Mouse (Mus musculus) limb, embryonic 13.5 days (tissue): Measurements from ENCODE around the gene Hoga1. TPM values are rescaled to one million over a fixed set of nuclear protein-coding genes. Genes with fewer than 3 reads are reported as not detected.

ENCODE experiments used
- ATAC-seq: fragments of 200-750 bp; cut with Nextera tagmentation; 2 replicates; pipeline ENCODE4 v1.8.0; 2017; ENCODE audit warnings: low read depth, moderate number of reproducible peaks, moderate TSS enrichment; ENCODE audit not compliant: low FRiP score
- H3K27ac ChIP-seq: fragments of 300-500 bp; sonication (generic); 2 replicates; pipeline ENCODE4 v1.5.1; 2015; ENCODE audit warnings: inconsistent platforms, mild to moderate bottlenecking, moderate library complexity
- H3K27me3 ChIP-seq: fragments of 300-500 bp; sonication (generic); 2 replicates; pipeline ENCODE4 v1.6.1; 2015; ENCODE audit warnings: mild to moderate bottlenecking, inconsistent platforms
- H3K36me3 ChIP-seq: fragments of 300-500 bp; sonication (generic); 2 replicates; pipeline ENCODE4 v1.6.1; 2015; ENCODE audit warnings: inconsistent platforms, mild to moderate bottlenecking, moderate library complexity
- H3K4me1 ChIP-seq: fragments of 300-500 bp; sonication (generic); 2 replicates; pipeline ENCODE4 v1.6.1; 2015; ENCODE audit warnings: inconsistent platforms
- H3K4me2 ChIP-seq: fragments of 300-500 bp; sonication (generic); replicated peaks from 2 replicates; pipeline ENCODE4 v1.6.1; 2015; ENCODE audit warnings: inconsistent platforms, mild to moderate bottlenecking, moderate library complexity
- H3K4me3 ChIP-seq: fragments of 300-500 bp; sonication (generic); 2 replicates; pipeline ENCODE4 v1.5.1; 2015; ENCODE audit warnings: moderate library complexity, mild to moderate bottlenecking, inconsistent platforms
- H3K9ac ChIP-seq: fragments of 300-500 bp; sonication (generic); 2 replicates; pipeline ENCODE4 v1.6.1; 2015; ENCODE audit warnings: mild to moderate bottlenecking, inconsistent platforms
- H3K9me3 ChIP-seq: fragments of 300-500 bp; sonication (generic); 2 replicates; pipeline ENCODE4 v1.6.1; 2016; ENCODE audit warnings: inconsistent platforms
- WGBS: fragments of 180-500 bp; shearing (Covaris S2); methylation state at CpG from one replicate; pipeline ENCODE4 v1.1.7; 2015; 5-methylcytosine and 5-hydroxymethylcytosine counted together
- polyA plus RNA-seq: library from polyadenylated mRNA; unstranded; fragments of >200 nt; fragmentation: Nextera tagmentation; extraction: Ambion mirVana; gene quantifications from 2 replicates; pipeline ENCODE4 v1.2.1, GENCODE M21; 2015

Gene Hoga1
- 1.6 and 1.7 TPM in 2 replicates for polyA plus RNA-seq

DNA sequence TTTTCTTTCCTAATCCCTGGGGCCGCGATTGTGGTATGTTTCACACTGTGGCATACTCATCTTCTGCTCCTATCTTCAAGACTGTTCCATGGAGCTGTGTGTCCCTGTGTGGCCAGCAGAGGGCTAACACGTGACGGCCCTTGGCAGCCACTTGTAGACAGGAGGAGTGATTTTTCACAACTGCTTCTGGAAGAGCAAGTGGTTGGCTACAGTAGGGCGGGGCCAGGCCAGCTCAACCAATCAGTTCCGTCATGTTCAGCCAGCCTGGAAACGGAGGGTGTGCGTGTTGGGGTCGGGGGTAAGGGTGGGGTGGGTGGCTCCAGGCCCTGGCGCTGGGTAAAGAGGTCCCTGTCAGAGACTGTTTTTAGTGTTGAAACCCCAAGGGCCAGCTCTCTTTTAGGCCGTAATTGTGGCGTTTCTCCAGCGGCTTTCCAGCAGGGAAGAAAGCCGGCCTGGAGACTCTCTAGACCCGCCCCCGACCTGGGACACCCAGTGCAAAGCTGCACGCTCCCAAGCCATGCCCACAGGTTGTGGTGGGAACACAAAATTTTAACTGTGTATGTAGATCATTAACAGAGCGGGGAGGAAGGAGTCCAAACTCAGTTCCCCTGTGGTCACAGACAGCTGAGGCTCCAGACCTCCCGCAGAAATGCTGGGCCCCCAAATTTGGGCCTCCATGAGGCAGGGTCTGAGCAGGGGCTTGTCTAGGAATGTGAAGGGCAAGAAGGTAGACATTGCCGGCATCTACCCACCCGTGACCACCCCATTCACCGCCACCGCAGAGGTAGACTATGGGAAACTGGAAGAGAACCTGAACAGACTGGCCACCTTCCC is at the start of gene Hoga1:
Gene Hoga1, plus strand, starts transcription at position 342 of the 834 bp plus-strand sequence.
- H3K27ac ChIP-seq: no peak within 1 kb of the TSS
- ATAC-seq: peak; percentile 90
- 22% methylated on average over 23 of the region's 23 CpGs for WGBS
- H3K4me1 ChIP-seq: peaks cover 10% of the 10 kb centered on the region
- H3K9me3 ChIP-seq: no peaks in the 10 kb centered on the region; the same call in 1 of the 2 replicates
- no peaks in the 10 kb centered on the region for H3K36me3 ChIP-seq
- peak within 1 kb of the TSS; percentile 64 for H3K4me2 ChIP-seq
- H3K27me3 ChIP-seq: peaks cover 1% of the 10 kb centered on the region; the same call in 1 of the 2 replicates
- H3K9ac ChIP-seq: peak within 1 kb of the TSS; percentile 53; the same call in 1 of the 2 replicates
- H3K4me3 ChIP-seq: peak within 1 kb of the TSS; percentile 40

DNA sequence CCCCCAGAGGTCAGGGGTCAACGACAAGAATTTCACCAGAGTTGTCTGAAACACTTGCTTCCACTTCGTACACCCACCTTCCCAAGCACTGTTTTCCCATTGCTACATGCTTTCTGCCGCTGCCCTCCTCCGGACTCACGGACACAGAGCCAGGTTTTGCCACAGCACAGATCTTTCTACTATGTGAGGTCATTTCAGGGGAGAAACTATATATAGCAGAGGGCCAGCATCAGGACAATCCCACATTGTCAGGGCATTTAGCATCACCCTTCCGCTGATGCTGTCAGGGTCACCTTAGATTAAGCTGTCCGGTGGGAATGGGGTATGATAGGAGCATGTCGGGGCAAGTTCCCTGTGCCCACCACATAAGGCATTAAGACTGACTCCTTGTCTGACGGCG is 48.3 kb upstream of the Hoga1 start:
- no peaks in the 10 kb centered on the region for H3K36me3 ChIP-seq
- H3K27me3 ChIP-seq: no peaks in the 10 kb centered on the region
- H3K27ac ChIP-seq: no peak overlapping the region; the same call in 1 of the 2 replicates
- H3K4me3 ChIP-seq: no peak overlapping the region
- H3K4me2 ChIP-seq: no peak overlapping the region
- H3K9me3 ChIP-seq: no peaks in the 10 kb centered on the region
- H3K4me1 ChIP-seq: peaks cover 84% of the 10 kb centered on the region
- ATAC-seq: no peak
- H3K9ac ChIP-seq: no peak overlapping the region
- WGBS: 66% methylated on average over 10 of the region's 10 CpGs

DNA sequence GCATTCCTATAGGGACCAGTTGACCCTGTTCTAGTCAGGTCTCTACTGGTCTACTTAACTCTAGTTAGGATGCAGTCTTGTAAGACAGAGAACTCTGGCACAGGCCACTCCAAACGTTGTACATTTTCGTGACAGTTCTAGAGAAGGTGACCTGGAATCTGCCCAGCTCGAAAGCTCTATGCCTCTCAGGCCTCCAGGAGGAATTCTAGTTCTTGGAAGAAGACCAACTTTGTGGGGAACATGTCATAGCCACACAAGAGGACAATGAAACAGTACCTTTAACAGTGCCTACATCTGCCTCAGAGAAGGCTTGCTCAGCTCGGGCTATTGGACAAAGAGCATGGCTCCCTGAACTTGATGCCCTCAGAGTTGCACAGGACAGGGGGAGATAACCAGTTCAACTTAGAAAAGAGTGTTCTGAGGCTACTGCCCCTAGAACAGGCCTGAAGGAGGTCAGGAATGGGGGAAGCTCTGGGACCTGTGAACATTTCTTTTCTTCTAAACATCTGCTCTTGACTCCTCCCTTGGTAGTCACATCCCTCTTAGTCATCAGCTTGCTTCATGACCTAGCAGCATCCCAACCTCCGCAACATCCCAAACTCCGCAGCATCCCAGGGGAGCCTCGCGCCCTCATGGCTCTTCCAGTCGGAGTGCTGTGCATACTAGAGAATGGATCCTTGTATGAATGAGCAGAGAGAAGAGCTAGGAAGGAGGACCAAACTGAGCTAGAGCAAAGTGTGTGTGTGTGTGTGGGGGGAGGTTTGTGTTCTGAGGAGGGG is 46.5 kb upstream of the Hoga1 start:
- Histone ChIP-seq H3K9me3 (no peaks in the 10 kb centered on the region), H3K4me1 (peaks cover 71% of the 10 kb centered on the region), H3K27ac (no peak overlapping the region), H3K27me3 (no peaks in the 10 kb centered on the region), H3K36me3 (no peaks in the 10 kb centered on the region), H3K9ac (no peak overlapping the region), H3K4me3 (no peak overlapping the region), H3K4me2 (no peak overlapping the region)
- WGBS: 87% methylated on average over 9 of the region's 9 CpGs
- no peak for ATAC-seq

DNA sequence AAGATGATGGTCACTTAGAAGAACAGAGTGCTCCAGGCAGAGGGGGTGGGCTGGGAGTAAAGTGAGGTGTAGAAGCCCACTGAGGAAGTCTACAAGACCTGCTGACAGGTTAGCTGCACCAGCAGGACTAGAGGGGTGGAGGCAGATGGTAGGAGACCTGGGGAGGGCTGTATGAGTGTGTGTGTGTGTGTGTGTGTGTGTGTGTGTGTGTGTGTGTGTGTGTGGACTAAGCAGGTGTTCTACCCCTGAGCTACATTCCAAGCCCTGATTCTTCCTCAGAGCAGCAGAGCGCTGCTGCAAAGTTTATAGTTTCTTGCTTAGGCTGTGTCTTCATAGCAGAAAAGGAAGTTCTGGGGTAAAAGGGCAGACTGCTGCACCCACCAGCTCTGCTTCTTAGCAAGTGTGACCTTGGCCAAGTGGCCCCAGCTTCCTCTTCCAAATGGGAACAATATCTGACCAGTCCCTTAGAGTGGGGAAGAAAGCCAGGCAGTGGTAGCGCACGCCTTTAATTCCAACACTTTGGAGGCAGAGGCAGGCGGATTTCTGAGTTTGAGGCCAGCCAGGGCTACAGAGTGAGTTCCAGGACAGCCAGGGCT is 45.6 kb upstream of the Hoga1 start:
- Histone ChIP-seq H3K4me1 (peaks cover 68% of the 10 kb centered on the region), H3K9ac (no peak overlapping the region), H3K27me3 (no peaks in the 10 kb centered on the region), H3K36me3 (no peaks in the 10 kb centered on the region), H3K4me3 (no peak overlapping the region), H3K9me3 (no peaks in the 10 kb centered on the region), H3K4me2 (no peak overlapping the region), H3K27ac (peak overlapping the region; percentile 85)
- 85% methylated on average over 4 of the region's 4 CpGs for WGBS
- ATAC-seq: no peak

DNA sequence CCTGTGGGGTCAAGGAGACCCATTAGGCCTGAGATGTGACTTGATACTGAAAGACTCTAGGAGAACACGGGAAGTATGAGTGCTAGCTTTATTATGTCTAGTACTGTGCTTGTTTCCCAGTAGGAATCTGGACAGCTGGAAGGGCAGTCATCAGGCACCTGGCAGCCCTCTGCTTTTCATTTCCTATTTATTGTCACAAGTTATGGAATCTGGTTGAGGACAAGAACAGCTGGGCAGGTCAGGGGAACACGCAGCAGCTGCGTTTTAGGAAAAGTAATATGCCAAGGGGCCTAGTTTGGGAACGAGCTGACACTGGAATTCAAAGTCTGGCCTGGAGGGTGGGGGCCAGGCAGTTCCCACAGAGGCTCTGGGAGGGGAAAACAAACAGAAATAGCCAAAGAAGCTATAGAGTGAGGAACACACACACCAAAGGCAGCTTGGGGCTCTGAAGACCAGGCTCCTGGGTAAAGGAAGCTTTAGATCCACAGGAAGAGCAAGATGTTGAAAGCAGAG is 44.9 kb upstream of the Hoga1 start:
- Histone ChIP-seq H3K27ac (peak overlapping the region; percentile 85), H3K36me3 (no peaks in the 10 kb centered on the region), H3K27me3 (no peaks in the 10 kb centered on the region), H3K9me3 (no peaks in the 10 kb centered on the region), H3K4me3 (no peak overlapping the region), H3K9ac (no peak overlapping the region), H3K4me2 (peak overlapping the region; percentile 34), H3K4me1 (peaks cover 64% of the 10 kb centered on the region)
- peak; percentile 74 for ATAC-seq
- WGBS: 5% methylated on average over 4 of the region's 4 CpGs

DNA sequence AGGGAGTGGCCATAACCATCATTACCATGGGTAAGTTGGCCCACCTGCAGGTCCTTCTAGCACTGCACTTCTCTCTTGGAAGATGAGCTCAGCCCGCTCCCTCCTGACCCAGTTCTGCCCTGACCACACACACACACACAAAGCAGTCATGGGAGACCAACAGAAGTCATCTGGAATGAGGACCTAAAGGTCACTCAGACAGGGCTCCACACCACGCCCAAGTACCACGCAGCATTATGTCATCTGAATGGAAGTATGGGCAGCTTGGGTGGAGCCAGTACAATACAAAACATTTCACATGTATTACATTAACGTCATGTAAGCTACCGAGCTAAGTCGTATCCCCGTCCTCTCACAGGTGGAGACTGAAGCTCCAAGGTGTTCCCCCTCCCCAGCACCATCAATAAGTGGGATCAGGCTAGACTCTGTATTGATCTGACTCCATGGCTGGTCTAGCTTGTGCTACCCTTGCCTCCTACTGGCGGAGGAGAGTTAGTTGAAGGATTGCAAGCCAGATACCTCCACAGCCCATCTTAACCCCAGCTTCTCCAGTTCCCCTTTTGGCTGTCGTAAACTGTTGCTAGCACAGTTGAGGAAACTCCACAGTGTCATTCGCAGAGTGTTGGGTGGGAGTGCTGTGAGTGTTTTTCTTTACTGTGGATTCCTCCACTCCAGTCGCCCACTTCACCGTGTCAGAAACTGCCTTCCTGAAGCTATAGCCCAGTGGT is 44.0 kb upstream of the Hoga1 start:
- Histone ChIP-seq H3K4me1 (peaks cover 64% of the 10 kb centered on the region), H3K4me2 (peak overlapping the region; percentile 34)
- no peak for ATAC-seq

DNA sequence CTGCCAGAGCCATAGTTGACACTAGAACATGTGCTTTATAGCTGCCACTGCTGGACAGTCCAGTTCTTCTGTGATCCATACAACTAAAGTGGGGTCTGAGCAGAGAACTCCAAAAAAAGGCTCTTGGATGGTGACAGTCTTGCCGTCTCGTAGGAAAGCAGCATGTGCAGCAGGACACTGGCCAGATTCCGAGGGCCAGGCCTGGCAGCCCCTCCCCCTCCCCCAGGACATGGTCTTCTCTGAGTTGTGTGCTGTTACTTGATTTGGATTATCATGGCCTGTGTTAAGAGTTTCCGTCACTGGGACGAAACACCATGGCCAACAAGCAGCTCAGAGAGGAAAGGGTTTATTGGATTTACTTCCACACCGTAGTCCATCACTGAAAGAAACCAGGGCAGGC is 41.2 kb upstream of the Hoga1 start:
- Histone ChIP-seq H3K4me3 (no peak overlapping the region), H3K36me3 (no peaks in the 10 kb centered on the region), H3K4me1 (peaks cover 57% of the 10 kb centered on the region), H3K27ac (no peak overlapping the region), H3K9ac (no peak overlapping the region), H3K27me3 (no peaks in the 10 kb centered on the region), H3K9me3 (no peaks in the 10 kb centered on the region), H3K4me2 (no peak overlapping the region)
- 62% methylated on average over 6 of the region's 6 CpGs for WGBS
- no peak for ATAC-seq

More for the DNA sequence above, 44.0 kb upstream of the Hoga1 start:
- H3K27me3 ChIP-seq: no peaks in the 10 kb centered on the region
- H3K9ac ChIP-seq: no peak overlapping the region
- WGBS: 88% methylated on average over 12 of the region's 12 CpGs
- peak overlapping the region; percentile 85 for H3K27ac ChIP-seq
- no peak overlapping the region for H3K4me3 ChIP-seq
- no peaks in the 10 kb centered on the region for H3K36me3 ChIP-seq
- no peaks in the 10 kb centered on the region for H3K9me3 ChIP-seq

DNA sequence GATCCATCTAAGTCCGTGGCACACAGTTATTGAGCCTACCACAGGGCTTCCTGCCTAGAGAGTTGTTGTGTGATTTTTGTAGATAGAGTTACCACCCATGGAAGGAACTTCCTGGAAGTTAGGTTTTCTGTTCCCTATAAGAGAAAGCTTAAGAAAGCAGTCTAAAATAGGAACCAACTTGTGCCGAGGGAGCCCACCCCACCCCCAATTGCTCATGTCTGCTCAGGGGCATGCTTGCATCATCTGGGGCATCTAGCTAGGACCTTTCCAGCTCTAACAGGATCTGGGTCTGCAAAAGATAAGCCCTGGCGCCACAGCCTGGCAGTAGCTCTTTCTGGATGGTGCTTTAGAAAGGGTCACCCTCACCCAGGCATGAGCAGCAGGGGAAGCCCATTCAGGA is 39.8 kb upstream of the Hoga1 start:
- Histone ChIP-seq H3K4me3 (no peak overlapping the region), H3K36me3 (no peaks in the 10 kb centered on the region), H3K9me3 (no peaks in the 10 kb centered on the region), H3K27ac (no peak overlapping the region), H3K9ac (no peak overlapping the region), H3K27me3 (no peaks in the 10 kb centered on the region), H3K4me2 (no peak overlapping the region), H3K4me1 (peaks cover 53% of the 10 kb centered on the region)
- WGBS: 72% methylated on average over 3 of the region's 3 CpGs
- ATAC-seq: no peak

DNA sequence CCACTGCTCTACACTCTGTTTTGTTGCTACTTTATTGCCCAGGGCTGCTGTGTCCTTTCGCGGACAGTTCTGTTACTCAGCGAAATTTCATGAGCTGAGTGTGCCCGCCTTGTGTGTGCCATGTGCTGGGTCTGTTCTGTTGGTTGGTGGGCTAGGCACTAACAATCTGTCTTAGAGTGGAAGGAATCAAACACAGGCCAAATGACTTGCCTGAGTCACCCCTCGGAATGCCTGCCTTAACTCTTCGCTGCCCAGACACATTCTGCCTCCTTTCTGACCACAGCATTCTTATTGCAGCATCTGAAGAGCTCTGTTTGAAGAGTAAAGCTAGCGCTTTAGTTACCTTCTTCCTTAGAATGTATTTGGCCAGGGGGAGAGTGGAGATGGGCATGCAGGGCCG is 38.8 kb upstream of the Hoga1 start:
- WGBS: 49% methylated on average over 8 of the region's 8 CpGs
- H3K9ac ChIP-seq: no peak overlapping the region
- ATAC-seq: no peak

DNA sequence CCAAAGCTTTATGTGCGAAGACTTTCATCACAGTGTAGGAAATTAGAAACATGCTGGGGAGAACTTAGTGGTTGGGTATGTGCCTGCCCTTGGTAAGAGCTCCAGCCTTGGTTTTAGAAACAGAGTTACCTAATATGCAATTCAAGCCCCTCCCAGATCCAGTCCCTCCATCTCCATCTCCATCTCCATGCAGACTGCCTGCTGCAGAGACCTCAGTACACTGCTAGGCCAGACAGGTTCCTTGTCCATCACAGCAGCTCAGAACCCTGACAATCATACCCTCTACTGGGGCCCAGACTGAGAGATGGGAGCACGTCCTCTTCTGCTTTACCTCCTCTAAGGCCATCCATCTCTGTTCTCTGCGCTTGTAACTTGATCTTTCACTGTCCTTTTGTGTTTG is 36.8 kb upstream of the Hoga1 start:
- H3K9ac ChIP-seq: no peak overlapping the region
- no peak overlapping the region for H3K4me3 ChIP-seq
- H3K27me3 ChIP-seq: no peaks in the 10 kb centered on the region
- H3K4me1 ChIP-seq: peaks cover 39% of the 10 kb centered on the region
- H3K9me3 ChIP-seq: no peaks in the 10 kb centered on the region
- WGBS: 53% methylated on average over 3 of the region's 3 CpGs
- H3K4me2 ChIP-seq: no peak overlapping the region
- peaks cover 7% of the 10 kb centered on the region; the same call in 1 of the 2 replicates for H3K36me3 ChIP-seq
- H3K27ac ChIP-seq: peak overlapping the region; percentile 29; the same call in 1 of the 2 replicates
- no peak for ATAC-seq

More for the DNA sequence above, 38.8 kb upstream of the Hoga1 start:
- H3K4me1 ChIP-seq: peaks cover 43% of the 10 kb centered on the region
- no peak overlapping the region for H3K4me2 ChIP-seq
- H3K27ac ChIP-seq: no peak overlapping the region
- no peaks in the 10 kb centered on the region for H3K27me3 ChIP-seq
- no peak overlapping the region for H3K4me3 ChIP-seq
- H3K9me3 ChIP-seq: no peaks in the 10 kb centered on the region
- H3K36me3 ChIP-seq: peaks cover under 1% of the 10 kb centered on the region; the same call in 1 of the 2 replicates

DNA sequence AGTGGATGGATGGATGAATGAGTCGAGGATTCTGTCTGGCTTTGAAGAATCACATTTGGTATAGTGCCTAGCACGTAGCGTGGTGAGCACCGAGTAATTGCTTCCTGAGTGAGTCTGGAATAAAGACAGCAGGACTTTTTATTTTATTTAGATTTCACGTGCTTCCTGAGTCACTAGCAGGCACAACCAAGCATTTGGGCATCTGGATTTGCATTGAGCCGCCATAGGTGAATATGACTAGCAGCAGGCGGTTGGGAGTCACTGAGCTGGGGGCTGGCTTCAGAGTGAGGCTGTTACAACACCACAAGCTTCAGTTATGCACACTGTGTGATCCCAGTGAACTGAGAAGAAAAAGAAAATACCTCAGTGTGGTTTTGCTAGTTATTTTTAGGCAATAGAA is 36.3 kb upstream of the Hoga1 start:
- Histone ChIP-seq H3K27ac (peak overlapping the region; percentile 29; the same call in 1 of the 2 replicates), H3K36me3 (peaks cover 7% of the 10 kb centered on the region; the same call in 1 of the 2 replicates), H3K9me3 (no peaks in the 10 kb centered on the region), H3K9ac (no peak overlapping the region), H3K4me2 (no peak overlapping the region), H3K27me3 (no peaks in the 10 kb centered on the region), H3K4me3 (no peak overlapping the region), H3K4me1 (peaks cover 40% of the 10 kb centered on the region)
- ATAC-seq: no peak
- WGBS: 27% methylated on average over 7 of the region's 7 CpGs
